Mouse (Mus musculus): ENCODE measurements around the gene Lep. TPM values are rescaled to one million over a fixed set of nuclear protein-coding genes. Genes with fewer than 3 reads are reported as not detected.

Gene Lep
- polyA plus RNA-seq, 1 experiment from 2014 or later, result not detected

Small RNA genes lying within 50 kb of the gene (microRNA-seq; reads per million reads assigned to microRNA genes)
- gene Mir129-1 (ENCODE audit: borderline number of aligned reads), result 4.2 reads per million

Other genes starting within 250 kb of the Lep start
- 1.0 and 1.1 TPM in 2 replicates for gene Lrrc4, start 228.5 kb upstream of the Lep start, polyA plus RNA-seq (2014; fragmentation: Nextera tagmentation; extraction: Ambion mirVana)
- gene Rbm28, start 104.8 kb downstream of the Lep start, polyA plus RNA-seq (2014; fragmentation: Nextera tagmentation; extraction: Ambion mirVana), result 60.7 and 64.8 TPM in 2 replicates
- 1.3 and 1.5 TPM in 2 replicates for gene Prrt4, start 119.4 kb downstream of the Lep start, polyA plus RNA-seq (2014; fragmentation: Nextera tagmentation; extraction: Ambion mirVana)
- gene Impdh1, start 156.1 kb downstream of the Lep start, polyA plus RNA-seq (2014; fragmentation: Nextera tagmentation; extraction: Ambion mirVana), result 28.1 and 31.7 TPM in 2 replicates
- gene Hilpda, start 212.3 kb downstream of the Lep start, polyA plus RNA-seq (2014; fragmentation: Nextera tagmentation; extraction: Ambion mirVana), result 35.0 and 41.6 TPM in 2 replicates
- 0.57 and 0.79 TPM in 2 replicates for gene Fam71f2, start 219.4 kb downstream of the Lep start, polyA plus RNA-seq (2014; fragmentation: Nextera tagmentation; extraction: Ambion mirVana)